Mouse (Mus musculus) gastrocnemius, postnatal 36 days (tissue): Measurements from ENCODE around the gene Fgfr3. TPM values are rescaled to one million over a fixed set of nuclear protein-coding genes. Genes with fewer than 3 reads are reported as not detected.
A peak's percentile ranks its signal among the peaks of the same experiment; 100 is the strongest.

Experiments used
- DNase-seq, 2 experiments: peaks; one replicate each; pipeline ENCODE4 v3.0.0; 2022
- intact Hi-C: fragments of 180-260 bp; cut with DNase I; formaldehyde crosslinking; loops from one replicate; pipeline ENCODE4 v1.15.1; 2025
- long read RNA-seq, 2 experiments: library from polyadenylated mRNA; stranded (forward); transcript quantifications; one replicate each; pipeline ENCODE4 v2.0.0; 2021
- total RNA-seq, 2 experiments: library from RNA; stranded (reverse); gene quantifications; 2 replicates each; pipeline ENCODE4 v1.2.3; 2021

Gene Fgfr3
- 1 to 10 TPM; 3.1 to 5.0 TPM for total RNA-seq
- long read RNA-seq, experiment 1, result 0 reads
- long read RNA-seq, experiment 2, result 0 reads

DNA sequence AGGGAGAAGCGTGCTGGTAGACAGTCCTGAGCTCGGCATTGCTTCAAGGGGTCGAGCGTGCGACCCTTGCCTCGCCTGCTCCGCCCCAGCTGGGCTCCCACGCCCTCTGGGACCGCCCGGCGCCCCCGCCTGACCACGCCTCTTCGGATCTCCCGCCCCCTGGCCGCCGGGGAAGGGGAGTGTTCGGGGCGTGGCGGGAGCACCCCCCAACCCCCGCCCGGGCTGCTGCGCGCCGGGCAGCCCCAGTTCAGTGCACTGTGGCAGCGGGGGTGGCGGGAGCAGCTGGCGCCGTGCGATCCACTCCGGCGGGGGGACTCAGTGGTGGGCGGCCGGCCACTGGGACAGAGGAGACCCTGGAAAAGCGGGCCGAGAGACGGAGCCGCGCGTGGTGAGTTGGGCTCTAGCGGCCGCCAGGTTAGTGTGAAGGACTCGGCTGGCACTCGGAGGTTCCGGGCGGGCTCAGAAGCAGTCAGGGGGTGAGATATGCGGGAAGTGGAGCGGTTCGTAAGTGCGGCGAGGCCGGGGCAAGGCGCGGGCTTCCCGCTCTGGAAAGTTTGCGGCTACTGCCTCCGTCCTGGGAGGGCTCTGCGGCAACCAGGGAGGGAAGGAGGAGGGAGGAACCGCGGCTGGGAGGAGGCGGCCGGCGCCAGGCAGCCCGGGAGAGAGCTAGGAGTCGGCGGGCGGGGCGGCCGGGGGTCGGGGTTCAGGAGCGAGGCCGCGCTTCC, at the start of gene Fgfr3:
Fgfr3 (plus strand) TSS at position 134 of the 725 bp plus-strand sequence.
- intact Hi-C loops, result no loop called here
- peak; percentile 42 to 45 for DNase-seq

DNA sequence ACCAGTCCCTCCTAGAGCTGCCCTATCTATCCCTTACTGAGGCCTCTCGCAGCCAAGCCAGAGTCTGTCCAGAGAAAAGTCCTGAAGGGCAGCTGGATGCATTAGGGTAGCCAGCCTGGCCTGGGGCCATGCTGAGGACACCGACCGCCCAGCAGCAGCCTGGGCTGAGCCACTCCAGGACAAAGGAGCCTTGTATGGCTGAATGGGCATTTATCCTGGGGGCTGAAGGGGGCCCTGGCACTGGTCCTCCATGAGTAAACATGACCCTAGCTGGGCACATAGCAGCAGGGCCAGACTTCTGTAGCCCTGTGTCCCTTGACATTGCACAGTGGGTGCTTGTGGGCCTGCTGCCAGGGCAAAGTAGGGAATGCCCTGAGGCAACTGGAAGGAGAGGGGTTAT, 47.0 kb upstream of the Fgfr3 start:
- intact Hi-C loops, result loop anchor here (2.0 kb wide), 1 partner anchor 64 kb away; no protein-coding TSS in a partner anchor
- DNase-seq, result no peak

DNA sequence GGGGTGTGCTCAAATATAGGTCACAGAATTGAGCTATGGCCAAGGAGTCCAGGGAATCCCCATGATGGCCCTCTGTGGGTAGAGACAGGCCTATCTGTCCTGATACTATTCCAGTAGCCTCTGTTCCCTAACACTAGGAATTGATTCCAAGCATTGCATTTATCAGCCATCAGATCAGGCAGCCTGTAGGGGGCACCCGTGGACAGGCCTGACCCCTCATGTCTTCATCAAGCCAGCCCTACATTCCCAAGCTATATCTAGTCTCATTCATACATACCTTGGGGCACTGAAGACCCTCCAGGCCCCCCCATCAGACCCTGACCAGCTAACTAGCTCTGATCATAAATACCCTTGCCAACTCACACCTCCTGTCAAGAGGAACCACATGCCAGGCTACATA, 45.5 kb upstream of the Fgfr3 start:
- no peak for DNase-seq
- intact Hi-C loops, result loop anchor here (2.0 to 5.0 kb wide), 2 partner anchors 63 to 276 kb away; no protein-coding TSS in a partner anchor

GRCm38 (mm10) chr5:33678244-33678643, 43.2 kb upstream of the Fgfr3 start:
- DNase-seq, result no peak
- intact Hi-C loops, result loop anchor here (5.0 kb wide), 1 partner anchor 274 kb away; no protein-coding TSS in a partner anchor

- intact Hi-C loops, result no loop called here
- DNase-seq, result no peak
Observed at GRCm38 (mm10) chr5:33681044-33681443, 40.4 kb upstream of the Fgfr3 start.

DNA sequence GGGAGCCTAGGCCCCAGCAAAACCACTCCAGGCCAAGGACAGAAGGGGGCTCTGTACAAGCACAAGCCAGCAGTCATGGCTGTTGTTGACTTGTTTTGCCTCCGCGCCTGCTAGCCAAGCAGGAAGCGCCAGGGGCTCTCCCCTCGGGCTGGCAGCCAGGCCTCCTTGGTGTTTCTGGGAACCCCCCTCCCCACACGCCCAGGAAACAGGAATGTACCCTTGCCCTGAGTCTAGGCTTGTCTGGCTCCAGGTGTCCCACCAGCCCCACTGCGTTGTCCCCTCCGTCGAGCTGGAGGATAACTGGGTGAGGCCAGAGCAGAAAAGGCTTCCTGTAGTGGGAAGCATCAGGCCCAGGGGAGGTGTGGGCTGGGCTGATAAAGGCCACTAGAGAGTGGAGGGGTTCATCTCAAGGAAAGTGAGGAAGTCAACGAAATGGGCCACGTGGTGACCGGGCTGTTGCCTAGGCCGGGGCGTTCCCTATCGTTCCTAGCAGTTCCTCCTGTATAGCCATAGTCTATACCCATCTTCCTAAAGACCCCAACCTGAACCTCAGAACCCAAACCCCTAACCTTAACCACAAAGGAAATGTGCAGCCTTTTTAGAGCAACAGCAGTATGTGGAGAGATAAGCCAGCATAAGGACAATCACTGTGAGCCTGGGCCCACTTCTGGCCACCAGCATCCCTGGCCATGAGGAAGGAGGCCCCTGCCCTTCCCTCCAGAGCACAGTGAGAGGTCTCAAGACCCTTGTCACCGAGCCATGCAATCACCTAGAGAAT, 39.7 kb upstream of the Fgfr3 start:
- intact Hi-C loops, result no loop called here
- DNase-seq, result no peak

DNA sequence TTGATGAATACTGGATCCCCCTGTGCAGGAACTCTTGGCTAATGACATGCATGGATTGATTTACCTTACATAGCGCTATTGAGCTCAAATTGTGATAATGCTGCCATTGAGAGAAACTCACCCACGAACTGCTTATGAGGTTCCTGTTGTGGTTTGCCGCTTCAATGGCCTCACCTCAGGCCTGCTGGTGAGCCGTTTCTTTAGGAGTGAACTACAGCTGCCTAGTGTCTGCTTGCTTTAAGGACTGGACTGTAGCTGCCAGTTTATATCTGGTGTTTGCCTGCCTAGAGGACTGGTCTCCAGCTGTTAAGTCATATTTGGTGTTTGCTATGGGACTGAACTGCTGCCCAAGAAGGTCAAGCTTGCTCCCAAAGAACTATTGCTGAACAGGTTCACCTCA, 38.5 kb upstream of the Fgfr3 start:
- DNase-seq, result no peak
- intact Hi-C loops, result no loop called here

DNA sequence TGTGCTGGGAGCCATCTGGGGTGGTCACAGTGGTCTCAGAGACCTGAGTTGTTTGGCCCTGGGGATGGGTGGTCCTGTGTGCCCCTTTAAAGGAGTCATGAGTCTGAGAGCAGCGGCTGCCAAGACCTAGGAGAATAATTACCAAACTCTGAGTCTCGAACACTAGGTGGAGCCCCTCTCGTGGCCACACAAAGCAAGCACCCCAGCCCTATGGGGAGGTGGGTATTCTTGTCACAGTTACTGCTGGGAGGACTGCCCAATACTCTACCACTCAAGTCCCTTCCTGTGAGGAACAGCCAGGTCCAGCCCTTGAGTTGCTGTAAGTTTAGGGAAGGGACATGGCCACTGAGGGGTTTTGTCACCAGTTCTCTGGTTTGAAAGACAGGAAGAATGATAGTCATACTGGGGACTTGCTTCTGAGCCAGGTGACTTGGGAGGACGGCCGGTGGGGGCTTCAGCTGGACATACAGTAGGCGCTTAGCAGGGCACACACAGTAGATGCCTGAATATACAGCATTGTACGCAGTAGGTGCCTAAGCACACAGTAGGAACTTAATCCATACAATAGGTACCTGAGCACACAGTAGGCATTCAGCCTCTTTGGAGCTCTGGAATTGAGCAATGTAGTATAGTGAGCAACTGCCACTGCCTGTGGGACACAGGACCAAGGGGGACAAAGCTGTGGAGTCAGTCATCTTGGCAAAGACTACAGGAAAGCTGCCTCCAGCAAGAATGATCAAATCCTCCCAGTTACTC, 37.4 kb upstream of the Fgfr3 start:
- DNase-seq, result no peak
- intact Hi-C loops, result loop anchor here (1.0 kb wide), 1 partner anchor 53 kb away; no protein-coding TSS in a partner anchor

- intact Hi-C loops, result loop anchor here (1.0 kb wide), 1 partner anchor 52 kb away; no protein-coding TSS in a partner anchor
Observed at GRCm38 (mm10) chr5:33684932-33685331, 36.5 kb upstream of the Fgfr3 start.

GRCm38 (mm10) chr5:33687142-33687541, 34.3 kb upstream of the Fgfr3 start:
- intact Hi-C loops, result no loop called here
- no peak for DNase-seq

More at GRCm38 (mm10) chr5:33684932-33685331, 36.5 kb upstream of the Fgfr3 start:
- DNase-seq, result no peak

DNA sequence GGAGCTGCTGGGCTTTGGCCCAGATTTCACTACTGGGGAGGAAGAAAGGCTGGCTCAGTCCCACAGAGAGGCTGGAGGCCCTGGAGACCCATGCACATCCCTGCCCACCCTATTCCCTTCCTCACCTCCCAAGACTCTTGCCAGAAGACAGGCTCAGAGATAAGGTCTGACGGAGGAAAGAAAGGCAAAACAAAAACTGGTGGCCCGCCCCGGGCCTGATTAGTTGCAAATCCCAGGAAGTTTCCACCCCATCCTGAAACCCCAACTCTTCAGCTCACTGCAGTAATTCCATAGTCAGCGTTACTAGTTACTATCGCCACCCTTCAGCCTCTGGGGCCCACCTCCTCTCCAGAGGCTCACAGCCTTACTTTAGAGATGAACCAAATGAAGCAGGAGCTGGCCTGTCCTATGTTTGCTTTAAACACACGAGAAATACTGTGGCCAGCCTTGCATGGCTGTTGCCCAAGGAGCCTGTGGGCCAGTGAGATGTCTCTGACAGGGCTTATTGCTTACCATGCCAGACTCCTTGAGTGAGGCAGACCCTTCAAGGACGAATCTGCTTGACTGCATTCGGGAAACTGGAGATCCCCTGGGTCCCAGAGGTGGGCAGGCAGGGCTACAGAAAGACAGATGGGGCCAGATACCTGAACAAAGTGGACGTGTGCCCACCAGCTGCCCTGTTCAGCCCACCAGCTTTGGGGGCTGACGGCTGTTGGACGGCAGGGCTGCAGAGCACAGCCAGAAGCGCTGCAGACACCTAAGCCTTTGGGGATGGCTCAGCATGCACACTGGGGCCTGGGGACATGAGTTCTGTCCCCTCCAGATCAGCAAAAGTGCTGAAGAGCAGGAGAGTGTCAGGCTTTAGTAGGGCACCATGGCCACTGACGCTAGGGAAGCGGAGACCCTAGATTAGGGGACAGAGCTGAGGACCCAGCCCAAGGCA, 32.9 kb upstream of the Fgfr3 start:
- DNase-seq, result no peak
- intact Hi-C loops, result no loop called here

DNA sequence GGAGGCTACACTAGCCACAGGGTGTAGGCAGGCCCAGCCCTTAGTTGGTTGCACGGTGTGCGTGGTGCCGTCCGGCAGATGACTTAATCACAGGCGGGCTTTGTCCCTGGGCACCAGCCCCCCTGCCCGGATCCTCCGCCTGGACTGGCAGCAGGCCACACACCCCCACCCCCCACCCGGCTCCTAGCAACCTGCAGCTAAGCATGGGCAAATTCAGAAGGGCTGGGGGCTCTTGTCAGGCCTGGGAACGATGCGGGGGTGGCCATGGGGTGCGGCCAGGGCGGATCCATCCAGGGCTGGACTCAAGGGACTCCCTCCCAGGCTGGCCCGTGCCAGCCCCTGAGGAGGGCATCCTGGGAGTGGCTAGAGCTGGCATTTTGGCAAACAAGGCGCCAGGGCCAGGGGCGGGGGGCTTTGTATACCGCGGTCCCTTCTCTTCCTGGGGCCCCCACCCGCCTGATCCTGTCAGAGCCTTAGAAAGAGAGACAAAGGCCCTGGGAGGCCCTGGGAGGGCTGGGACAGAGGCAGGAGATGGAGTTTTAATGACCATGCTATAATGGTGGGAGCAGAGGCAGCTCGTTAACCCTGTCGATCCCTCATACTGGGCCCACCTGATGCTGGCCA, 32.1 kb upstream of the Fgfr3 start:
- DNase-seq, result no peak
- intact Hi-C loops, result no loop called here

- no peak for DNase-seq
- intact Hi-C loops, result no loop called here
Observed at GRCm38 (mm10) chr5:33689852-33690645, 31.4 kb upstream of the Fgfr3 start.

DNA sequence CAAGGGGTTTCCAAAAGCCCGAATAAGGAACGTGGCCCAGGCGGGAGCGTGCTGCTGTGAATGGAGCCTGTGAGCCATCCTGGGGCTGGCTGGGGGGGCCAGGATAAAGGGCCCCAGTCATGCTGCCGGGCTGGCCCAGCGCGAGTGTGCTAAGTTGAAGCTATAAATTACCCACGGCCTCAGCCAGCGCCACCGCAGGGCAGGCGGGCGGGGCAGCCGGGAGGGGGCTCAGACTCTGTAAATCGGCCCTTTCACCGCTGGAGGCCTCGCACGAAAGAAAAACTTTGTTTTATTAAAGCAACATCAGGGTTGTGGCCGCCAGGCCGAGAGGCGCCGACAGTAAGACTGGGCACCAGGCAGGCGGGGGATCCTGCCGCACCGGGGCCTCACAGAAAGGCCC, 29.1 kb upstream of the Fgfr3 start:
- no peak for DNase-seq
- intact Hi-C loops, result no loop called here

- intact Hi-C loops, result no loop called here
- no peak for DNase-seq
Observed at GRCm38 (mm10) chr5:33694461-33694847, 27.0 kb upstream of the Fgfr3 start.

- DNase-seq, result no peak
- intact Hi-C loops, result no loop called here
Observed at GRCm38 (mm10) chr5:33694848-33695717, 26.4 kb upstream of the Fgfr3 start.

DNA sequence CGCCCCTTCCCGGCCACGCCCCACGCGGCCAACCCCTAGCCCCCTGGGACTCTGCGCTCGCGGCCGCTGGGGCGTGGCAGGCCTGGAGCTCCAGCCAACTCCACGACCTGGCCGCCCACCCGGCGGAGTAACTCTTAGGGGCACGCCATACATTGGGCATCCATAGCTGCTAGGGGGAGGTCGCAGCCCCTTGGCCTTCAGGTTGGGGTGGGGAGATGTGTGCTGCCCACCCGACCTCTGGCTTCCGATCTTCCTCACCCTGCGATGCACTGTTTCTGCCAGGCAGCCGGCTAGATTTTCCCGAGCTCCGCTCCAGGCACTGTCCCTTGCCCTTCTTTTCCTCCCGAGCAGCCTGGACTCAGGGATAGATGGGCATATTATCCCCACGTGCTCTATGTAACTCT, 25.8 kb upstream of the Fgfr3 start:
- intact Hi-C loops, result no loop called here
- peak in 1 of 2 experiments; percentile 28 for DNase-seq
